Mouse (Mus musculus): ENCODE data around the gene Slc46a1. TPM values are rescaled to one million over a fixed set of nuclear protein-coding genes. Genes with fewer than 3 reads are reported as not detected.

The Slc46a1 gene
- polyA plus RNA-seq, 2 experiments from 2014 or later, result 1.6 to 3.5 TPM

- no peak for ATAC-seq
Observed at GRCm38 (mm10) chr11:78505430-78505829, 39.9 kb downstream of the Slc46a1 start.

GRCm38 (mm10) chr11:78509148-78509547 lies 43.7 kb downstream of the Slc46a1 start:
- ATAC-seq, result no peak

GRCm38 (mm10) chr11:78512025-78512957 lies 46.8 kb downstream of the Slc46a1 start, which contains the start of the genes Tmem199 and Poldip2:
Tmem199 (minus strand) TSS chr11:78512172.
Poldip2 (plus strand) TSS chr11:78512193.
- ATAC-seq, result peak; percentile 98

- no peak for ATAC-seq
Observed at GRCm38 (mm10) chr11:78513106-78513790, 47.8 kb downstream of the Slc46a1 start.

GRCm38 (mm10) chr11:78515549-78516325 lies 50.2 kb downstream of the Slc46a1 start:
- no peak for ATAC-seq

- ATAC-seq, result no peak
Observed at GRCm38 (mm10) chr11:78518931-78519330, 53.4 kb downstream of the Slc46a1 start.

Other genes starting within 250 kb of the Slc46a1 start
- gene Sdf2, start 220.0 kb upstream of the Slc46a1 start, polyA plus RNA-seq (2017; shearing (Covaris generic)), result 100 to 1,000 TPM in 1 of 2 experiments, 10 to 100 TPM in 1; 95.5 to 102 TPM
- 10 to 100 TPM; 18.2 to 32.4 TPM for gene Supt6, start 219.7 kb upstream of the Slc46a1 start, polyA plus RNA-seq (2017; shearing (Covaris generic))
- gene 2610507B11Rik, start 203.9 kb upstream of the Slc46a1 start, polyA plus RNA-seq (2017; shearing (Covaris generic)), result 10 to 100 TPM; 34.2 to 48.1 TPM
- gene BC030499, start 174.9 kb upstream of the Slc46a1 start, polyA plus RNA-seq (2017; shearing (Covaris generic)), result under 1 TPM in 1 of 2 experiments, not detected in 1; 0.63 TPM
- gene Spag5, start 164.2 kb upstream of the Slc46a1 start, polyA plus RNA-seq (2017; shearing (Covaris generic)), result 1 to 10 TPM; 2.8 to 4.3 TPM
- 10 to 100 TPM; 10.9 to 14.9 TPM for gene Aldoc, start 142.7 kb upstream of the Slc46a1 start, polyA plus RNA-seq (2017; shearing (Covaris generic))
- gene Pigs, start 137.3 kb upstream of the Slc46a1 start, polyA plus RNA-seq (2017; shearing (Covaris generic)), result 100 to 1,000 TPM in 1 of 2 experiments, 10 to 100 TPM in 1; 64.1 to 119 TPM
- 10 to 100 TPM; 11.6 to 13.1 TPM for gene Unc119, start 122.2 kb upstream of the Slc46a1 start, polyA plus RNA-seq (2017; shearing (Covaris generic))
- under 1 TPM in 1 of 2 experiments, not detected in 1; 0.09 TPM for gene Foxn1, start 79.1 kb upstream of the Slc46a1 start, polyA plus RNA-seq (2017; shearing (Covaris generic))
- not detected for gene Slc13a2, start 43.5 kb upstream of the Slc46a1 start, polyA plus RNA-seq (2017; shearing (Covaris generic))
- gene Sarm1, start 32.1 kb downstream of the Slc46a1 start, polyA plus RNA-seq (2017; shearing (Covaris generic)), result 1 to 10 TPM in 1 of 2 experiments, under 1 TPM in 1; 0.63 to 1.3 TPM
- gene Vtn, start 33.4 kb downstream of the Slc46a1 start, polyA plus RNA-seq (2017; shearing (Covaris generic)), result not detected
- not detected for gene Sebox, start 37.8 kb downstream of the Slc46a1 start, polyA plus RNA-seq (2017; shearing (Covaris generic))
- 10 to 100 TPM; 51.4 to 71.8 TPM for gene Tmem199, start 46.5 kb downstream of the Slc46a1 start, polyA plus RNA-seq (2017; shearing (Covaris generic))
- gene Poldip2, start 46.5 kb downstream of the Slc46a1 start, polyA plus RNA-seq (2017; shearing (Covaris generic)), result 10 to 100 TPM; 13.9 to 19.9 TPM
- gene Tnfaip1, start 70.6 kb downstream of the Slc46a1 start, polyA plus RNA-seq (2017; shearing (Covaris generic)), result 10 to 100 TPM; 19.2 to 22.6 TPM
- gene Ift20, start 70.7 kb downstream of the Slc46a1 start, polyA plus RNA-seq (2017; shearing (Covaris generic)), result 100 to 1,000 TPM; 121 to 138 TPM
- 10 to 100 TPM; 17.4 to 21.3 TPM for gene Tmem97, start 85.1 kb downstream of the Slc46a1 start, polyA plus RNA-seq (2017; shearing (Covaris generic))
- 10 to 100 TPM; 17.9 to 35.2 TPM for gene Nlk, start 231.7 kb downstream of the Slc46a1 start, polyA plus RNA-seq (2017; shearing (Covaris generic))

All from CD4-positive, CD25-positive, alpha-beta regulatory T cell, adult 4 months (primary cell).